Mouse (Mus musculus) ES-Bruce4 (cell line): ENCODE results near the gene Ust.

ENCODE experiments used
- CTCF ChIP-seq: IDR thresholded peaks from one replicate; pipeline ENCODE4 v1.8.1; 2011; ENCODE audit warnings: low read depth, low read length
- POLR2A ChIP-seq: IDR thresholded peaks from one replicate; pipeline ENCODE4 v1.8.1; 2011; ENCODE audit warnings: low read length; ENCODE audit not compliant: insufficient read depth

- TF ChIP-seq POLR2A (no peak), CTCF (no peak)
Observed at GRCm38 (mm10) chr10:8517591-8518140, 959 bp downstream of the Ust start.
